Mouse (Mus musculus): ENCODE results near the gene C130050O18Rik.

The C130050O18Rik gene

DNA sequence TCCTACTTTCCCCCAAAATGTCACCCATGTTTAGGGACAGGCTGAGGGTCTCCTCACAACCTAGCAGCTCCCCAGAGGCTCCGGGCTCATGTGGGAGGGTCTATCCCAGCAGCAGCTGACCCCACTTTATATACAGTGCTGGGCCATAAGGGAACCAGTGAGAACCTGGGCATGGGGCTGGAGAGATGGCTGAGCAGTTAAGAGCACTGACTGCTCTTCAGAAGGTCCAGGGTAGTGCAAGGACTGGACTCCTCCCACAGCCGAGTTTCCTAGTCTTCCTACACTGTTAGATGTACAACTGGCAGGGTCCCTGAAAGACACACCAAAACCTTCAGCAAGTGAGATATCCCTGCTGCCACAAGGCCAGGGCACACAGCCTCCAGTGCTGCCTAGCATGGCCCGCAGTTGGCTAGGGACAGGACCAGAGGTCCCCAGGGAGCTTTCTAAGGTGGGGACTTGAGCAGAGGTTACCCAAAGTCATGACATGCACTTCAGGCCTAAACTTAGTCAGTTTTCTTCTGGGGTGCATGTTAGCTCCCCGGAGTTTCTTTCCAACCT is 7.6 kb upstream of the C130050O18Rik start:
- no peak for DNase-seq (ENCODE audit: low read depth)

DNA sequence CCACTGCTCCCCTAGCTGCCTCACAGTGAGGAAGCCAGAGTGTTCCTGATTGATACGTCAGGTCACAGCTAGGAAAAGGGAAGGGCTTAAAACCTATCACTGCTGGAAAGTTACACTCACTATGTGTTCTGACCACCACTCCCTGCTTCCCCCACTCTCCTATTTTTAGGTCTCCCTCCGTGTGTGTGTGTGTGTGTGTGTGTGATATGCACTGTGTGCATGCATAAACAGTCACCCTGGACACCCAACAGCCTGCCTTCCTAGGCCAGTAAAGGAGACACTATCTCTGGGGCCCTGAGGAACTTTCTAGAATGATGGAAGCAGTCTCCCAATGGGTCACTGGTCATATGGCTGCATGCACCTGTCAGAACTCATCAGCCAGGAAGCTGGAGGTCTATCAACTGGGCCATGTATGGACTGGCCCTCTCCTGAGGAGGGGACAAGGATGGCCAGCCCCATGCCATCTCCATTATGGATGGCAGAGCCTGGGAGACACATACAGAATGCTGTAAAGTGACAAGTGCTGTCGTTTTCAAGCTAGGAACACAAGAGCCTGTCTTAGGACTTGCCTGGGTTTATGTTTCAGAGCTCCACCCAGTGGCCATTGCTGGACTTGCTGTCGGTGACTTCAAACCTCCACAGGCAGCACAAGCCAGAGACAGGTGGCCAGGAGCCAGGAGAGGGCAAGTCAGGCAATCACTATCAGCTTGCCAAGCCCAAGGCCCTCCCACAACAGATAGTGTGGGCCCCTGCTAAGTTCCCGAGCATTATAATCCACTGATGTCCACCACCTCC is 6.9 kb upstream of the C130050O18Rik start:
- DNase-seq (ENCODE audit: low read depth): peak; percentile 94

DNA sequence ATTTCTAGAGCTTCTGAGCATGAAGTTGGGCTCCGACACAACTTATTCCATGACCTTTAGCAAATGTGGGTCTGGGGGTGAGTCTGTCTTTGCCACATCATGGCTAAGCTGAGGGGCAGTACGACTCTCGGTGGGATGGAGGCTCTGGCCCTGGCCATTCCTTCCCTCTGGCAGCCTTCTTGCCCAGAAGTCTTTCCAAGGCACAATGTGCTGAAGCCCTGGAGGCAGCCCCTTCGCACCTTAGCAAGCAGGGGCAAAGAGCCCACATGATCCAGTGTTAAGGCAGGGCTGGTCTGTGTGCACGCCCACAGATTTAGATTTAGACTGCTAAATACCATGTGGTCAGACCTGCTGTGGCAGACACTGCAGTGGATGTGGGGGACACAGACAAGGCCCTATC is 6.3 kb upstream of the C130050O18Rik start:
- DNase-seq (ENCODE audit: low read depth): no peak

DNA sequence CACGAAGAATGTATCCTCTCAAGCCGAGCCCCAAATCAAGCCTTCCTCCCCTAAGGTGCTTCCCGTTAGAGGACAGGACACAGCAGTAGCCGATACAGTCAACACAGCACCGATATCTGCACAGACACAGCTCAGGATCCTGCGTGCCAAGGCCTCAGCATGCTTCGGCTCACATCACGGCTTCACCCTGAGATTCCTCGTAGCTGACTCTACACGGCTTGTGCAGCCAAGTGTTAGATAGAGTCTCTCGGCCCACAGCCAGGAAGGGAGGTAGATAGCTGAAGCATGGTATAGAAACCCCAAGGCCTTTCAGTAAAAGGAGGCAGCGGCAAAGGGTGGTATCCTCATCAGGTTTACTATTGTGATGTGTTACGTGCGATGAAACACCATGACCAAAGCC is 5.1 kb upstream of the C130050O18Rik start:
- DNase-seq (ENCODE audit: low read depth): no peak

DNA sequence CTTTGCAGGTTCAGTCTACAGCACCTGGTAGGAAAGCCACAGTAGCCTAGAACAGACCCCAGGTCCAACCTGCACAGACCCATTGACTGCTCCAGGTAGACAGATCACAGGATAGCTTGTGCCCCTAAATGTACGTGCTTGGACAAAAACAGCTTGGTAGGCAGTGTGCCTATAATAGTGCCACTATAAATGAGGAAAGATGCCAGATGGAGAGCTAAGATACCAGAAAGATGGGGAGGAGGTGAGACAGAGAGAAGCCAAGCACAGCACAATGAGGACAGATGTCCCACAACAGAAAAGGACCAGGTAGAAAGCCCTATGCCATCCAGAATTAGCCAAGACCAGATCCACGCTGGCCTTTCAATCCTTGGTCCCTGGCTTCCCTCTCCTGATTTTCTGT is 3.0 kb upstream of the C130050O18Rik start:
- no peak for DNase-seq (ENCODE audit: low read depth)

DNA sequence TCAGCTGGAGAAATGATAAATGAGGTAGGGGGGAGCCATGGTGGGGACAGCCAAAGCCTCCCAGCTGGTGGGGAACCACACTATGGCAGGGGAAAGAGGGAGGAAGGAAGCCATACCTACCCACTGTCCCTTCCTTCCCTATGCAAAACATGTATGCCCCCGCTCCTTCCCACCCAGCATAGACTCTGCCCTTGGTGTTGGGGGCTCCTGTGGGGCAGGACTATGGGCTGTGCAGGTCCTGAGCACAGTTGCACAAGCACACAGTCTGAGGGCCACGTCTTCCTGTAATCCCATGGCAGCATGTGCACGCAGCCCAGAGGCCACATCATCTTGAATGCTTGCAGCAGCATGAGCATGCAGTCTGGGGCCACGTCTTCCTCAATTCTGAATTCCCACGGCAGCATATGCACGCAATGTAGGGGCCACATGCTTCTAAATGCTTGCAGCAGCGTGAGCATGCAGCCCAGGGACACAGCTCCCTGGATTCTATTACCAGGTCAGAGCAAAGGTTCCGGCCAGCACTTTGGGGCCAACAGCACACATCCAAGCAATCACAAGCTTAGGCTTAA is 1.3 kb upstream of the C130050O18Rik start:
- no peak for DNase-seq (ENCODE audit: low read depth)

DNA sequence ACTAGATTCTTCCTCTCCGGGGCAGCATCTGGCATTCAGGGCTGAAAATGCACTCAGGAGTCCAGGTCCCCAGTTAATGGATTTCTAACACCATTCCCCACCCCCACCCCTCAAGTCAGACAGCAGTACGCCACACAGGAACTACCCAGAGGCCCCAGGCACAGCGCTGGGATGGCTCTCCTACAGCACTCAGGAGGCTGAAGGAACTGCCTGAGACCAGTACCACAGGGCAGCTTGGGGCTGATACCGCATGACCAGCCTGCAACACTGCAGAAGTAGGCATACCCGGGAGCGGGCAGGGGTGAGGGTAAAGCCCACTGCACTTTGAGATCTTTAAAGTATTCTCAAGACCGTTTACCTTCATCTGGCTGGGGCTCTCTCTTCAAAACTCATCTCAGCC is 398 bp downstream of the C130050O18Rik start:
- DNase-seq (ENCODE audit: low read depth): no peak

DNA sequence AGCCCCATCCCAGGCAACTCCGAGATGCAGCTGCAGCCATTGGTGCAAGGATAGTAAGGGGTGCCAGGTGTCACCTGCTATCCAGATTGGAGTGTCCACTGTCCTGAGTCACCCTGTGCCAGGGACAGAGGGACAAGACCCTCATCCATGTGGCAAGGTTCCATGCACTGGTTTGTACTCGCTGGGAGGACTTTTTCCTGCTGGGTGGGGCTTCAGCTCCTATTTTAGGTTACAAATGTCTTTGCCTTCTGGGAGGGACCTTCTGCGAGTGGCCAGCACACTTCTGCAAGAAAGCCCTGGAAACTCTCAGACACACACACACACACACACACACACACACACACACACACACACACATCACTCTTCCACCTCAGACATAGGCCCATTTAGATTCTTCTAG is 873 bp downstream of the C130050O18Rik start:
- no peak for DNase-seq (ENCODE audit: low read depth)

DNA sequence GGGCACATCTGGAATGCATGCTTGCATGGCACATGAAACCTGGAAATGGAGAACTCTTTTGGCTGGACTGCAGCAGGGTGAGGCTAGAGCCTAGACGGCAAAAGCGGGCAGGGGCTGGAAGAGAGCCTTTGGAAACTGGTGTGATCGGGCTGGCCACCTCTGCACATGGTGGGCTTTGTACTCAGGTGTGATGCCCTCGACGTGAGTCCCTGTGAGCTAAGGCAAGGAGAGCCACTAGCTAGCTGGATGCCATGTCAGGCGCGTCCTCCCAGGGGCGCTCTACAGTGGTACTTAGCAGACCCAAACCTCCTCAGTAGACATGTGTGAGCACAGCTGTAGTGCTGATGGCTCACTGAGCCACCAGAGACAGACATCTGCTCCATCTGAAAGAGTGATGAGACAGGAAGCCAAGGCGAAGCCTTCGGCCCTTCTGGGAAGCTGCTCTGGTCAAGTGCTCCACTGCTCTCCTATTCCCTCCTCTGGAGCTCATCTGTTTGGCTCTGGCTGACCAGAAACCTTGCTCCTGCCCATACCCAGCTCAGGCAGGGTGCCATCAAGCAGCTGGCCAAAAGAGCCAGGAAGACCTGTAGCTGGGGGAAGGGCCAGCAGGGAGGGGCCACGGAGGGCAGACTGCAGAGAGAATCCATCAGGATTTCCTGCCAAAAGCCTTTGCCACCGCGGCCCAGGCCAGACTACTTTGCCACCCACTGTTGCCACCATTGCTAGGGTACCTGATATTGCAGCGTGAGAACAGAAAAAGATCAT is 2.2 kb downstream of the C130050O18Rik start:
- DNase-seq (ENCODE audit: low read depth): no peak

DNA sequence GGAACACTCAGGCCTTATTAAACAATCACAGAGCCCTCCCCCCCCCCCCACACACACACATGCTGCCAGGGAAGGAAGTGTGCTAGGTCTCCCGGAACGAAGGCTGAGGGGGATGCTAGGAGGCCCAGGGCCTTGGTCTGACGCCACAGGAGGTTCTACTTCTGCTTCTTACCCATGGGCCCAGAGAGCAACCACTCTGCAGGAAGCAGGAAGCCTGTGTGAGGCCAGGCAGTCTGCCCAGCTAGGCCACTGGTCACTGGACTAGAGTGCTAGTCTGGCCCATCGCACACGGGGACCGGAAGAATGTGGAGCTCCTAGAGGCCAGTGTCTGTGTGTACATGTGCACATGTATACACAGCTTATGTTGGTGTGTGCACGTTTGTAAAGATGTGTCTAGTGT is 3.4 kb downstream of the C130050O18Rik start:
- no peak for DNase-seq (ENCODE audit: low read depth)

DNA sequence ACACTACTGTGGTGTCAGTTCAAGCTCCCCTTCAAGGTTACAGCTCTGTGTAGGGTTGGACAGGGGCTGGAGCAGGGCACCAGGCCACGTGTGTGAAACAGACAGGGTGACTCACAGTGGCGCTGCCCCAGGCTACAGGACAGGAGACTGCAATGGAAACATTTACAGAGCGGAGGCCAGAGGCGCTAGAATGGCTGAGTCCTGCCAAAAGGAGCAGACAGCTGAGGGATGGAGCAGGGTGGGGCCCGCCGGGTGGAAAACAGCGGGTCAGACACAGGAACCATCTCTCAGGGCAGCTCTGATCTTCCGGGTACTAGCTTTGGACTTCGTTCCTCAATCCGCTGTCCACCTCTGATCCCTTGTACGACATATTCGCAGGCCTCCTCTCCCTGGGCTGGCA is 4.3 kb downstream of the C130050O18Rik start:
- peak; percentile 90 for DNase-seq (ENCODE audit: low read depth)

DNA sequence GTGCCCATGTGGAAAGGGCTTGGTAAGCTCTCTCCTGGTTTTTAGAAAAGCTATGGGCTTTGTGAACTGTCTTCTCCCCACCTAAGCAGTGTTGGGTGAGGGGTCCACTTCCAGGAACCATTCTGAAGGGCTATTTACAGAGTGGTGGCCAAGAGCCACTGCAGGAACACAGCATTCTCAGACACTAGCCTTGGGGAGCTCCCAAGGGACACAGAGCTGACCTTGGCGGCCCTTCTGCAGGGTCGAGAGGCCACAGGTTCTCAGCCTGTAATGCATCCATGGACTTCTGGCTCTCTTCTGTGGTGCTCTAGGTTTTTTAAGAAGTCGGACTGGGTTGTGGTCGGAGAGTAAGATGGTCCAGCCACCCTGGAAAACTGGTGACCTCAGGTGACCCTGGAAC is 5.0 kb downstream of the C130050O18Rik start:
- DNase-seq (ENCODE audit: low read depth): no peak

DNA sequence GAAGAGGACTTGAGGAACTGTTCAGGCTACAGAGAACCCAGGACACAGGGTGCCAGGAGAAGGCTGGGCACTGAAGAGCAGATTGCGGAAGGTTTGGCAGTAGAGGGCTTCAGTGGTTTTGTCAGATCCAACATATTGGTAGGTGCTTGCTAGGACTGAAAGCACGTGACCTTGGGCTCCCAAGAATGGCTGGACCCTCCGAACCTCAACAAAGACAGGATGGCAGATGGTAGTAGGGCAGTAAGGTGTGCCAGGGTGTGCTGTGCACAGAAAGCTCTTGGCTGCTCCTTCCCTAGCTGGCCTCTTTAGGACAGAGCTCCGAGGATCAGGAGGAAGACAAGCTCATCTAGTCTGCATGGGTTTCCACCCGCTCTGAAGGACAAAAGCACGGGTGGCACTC is 6.0 kb downstream of the C130050O18Rik start:
- DNase-seq (ENCODE audit: low read depth): no peak

DNA sequence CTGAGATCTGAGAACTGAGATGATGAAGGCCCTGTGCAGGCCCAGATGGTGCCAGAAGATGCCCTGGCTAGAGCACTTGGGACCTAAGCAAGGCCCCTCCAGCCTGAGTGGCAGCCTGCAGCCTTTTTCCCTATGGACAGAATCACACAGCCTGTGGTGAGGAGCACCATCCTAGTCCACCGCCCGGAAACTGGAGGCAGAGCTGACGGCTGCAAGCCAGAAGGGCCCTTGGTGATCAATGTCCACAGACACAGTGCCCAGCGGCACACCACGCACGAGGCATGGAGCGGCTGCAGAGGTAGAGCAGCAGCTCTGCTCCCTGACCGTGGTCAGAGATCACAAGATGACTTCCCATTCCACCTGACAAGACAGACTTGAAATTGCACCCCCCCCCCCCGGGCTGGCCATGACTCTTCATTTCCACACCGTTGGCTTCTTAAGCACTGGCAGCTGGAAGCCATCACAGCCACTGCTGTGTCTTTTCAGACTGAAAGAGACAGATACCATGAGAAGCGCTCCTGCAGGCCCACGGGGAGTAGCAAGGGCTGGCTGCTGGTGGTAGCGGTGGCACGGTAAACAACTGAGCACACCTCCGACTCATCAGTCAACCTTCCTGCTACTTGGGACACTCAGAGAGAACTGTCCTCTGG is 6.7 kb downstream of the C130050O18Rik start:
- DNase-seq (ENCODE audit: low read depth): no peak

DNA sequence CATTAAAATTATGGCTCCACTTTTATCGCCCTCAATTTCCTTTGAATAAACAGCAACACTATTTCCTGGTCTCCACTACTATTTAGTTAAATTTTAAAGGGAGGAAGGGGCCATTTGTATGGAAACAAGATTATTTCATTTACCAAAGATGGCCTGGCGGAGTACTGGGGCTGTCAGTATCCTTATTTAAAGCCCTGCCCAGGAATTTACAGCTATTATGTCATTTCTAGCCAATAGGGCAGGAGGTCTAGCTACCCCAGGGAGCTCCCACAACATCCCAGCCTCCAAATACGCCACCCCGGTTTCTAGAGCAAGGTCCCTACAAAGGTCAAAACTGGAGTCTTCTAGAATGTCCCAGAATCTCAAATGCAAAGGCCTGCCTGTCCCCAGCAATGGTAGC is 8.5 kb downstream of the C130050O18Rik start:
- no peak for DNase-seq (ENCODE audit: low read depth)

DNA sequence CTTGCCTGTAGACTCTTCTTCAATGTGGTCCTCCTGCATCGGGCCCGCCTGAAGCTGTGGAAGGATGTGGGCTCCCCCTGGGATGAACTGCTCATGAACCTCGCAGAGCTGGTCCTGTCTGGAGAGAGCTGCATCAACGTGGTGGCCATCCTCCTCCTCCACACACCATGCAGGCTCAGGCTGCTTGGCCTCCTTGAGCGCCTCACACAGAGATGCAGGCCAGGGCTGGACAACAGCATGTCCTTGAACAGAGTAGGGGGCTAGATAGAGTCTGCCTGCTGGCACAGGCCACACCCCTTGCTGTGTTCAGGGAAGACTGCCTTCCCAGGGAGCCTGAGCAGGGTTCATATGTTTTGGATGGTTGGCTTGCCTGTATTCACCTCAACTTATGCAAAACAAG is 9.9 kb downstream of the C130050O18Rik start:
- DNase-seq (ENCODE audit: low read depth): no peak

DNA sequence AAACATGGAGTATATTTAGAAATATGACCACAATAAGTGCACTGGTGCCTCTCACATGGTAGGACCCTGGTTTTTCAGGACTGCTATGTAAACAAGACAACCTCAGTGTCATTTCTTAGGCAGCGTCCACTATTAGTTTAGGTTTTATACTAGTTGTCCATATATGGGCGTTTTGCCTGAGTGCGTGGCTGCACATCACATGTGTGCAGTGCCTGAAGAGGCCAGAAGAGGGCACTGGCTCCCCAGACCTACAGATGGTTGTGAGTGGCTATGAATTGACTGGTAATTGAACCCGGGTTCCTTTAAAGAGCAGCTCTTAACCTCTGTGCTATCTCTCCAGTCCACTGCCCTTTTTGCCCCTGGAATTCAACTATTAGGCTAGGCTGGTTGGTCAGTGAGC is 11.9 kb downstream of the C130050O18Rik start:
- peak; percentile 46 for DNase-seq (ENCODE audit: low read depth)

DNA sequence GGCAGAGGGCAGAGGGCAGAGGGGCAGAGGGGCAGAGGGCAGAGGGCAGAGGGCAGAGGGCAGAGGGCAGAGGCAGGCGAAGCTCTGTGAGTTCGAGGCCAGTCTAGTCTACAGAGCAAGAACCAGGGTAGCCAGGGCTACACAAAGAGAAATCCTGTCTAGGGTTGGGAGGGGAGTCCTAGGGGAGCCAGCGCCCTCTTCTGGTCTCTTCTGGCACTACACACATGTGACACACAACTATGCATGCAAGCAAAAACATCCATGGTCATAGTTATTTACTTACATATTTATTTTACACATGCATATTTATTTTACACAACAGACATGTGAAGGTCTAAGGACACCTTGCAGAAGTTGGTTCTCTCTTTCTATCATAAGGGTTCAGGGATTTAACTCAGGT is 12.4 kb downstream of the C130050O18Rik start:
- DNase-seq (ENCODE audit: low read depth): no peak

DNA sequence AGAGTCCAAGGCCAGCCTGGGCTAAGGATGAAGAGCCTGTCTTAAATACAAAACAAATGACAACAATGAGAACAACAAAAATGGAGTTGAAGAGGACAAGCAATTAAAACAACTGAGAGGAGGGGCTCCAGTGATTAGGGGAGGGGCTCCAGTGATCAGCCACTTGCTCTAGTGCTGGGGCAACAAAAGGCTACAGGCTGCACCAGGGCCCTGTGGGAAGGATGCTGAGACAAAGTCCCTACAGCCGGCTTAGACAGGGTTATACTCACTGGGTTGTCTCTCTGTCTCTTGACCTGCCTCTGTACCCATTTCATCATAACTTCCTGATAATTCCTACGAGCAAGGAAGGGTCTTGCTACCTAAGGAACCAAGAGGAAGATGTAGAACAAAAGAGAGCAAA is 13.0 kb downstream of the C130050O18Rik start:
- DNase-seq (ENCODE audit: low read depth): no peak

DNA sequence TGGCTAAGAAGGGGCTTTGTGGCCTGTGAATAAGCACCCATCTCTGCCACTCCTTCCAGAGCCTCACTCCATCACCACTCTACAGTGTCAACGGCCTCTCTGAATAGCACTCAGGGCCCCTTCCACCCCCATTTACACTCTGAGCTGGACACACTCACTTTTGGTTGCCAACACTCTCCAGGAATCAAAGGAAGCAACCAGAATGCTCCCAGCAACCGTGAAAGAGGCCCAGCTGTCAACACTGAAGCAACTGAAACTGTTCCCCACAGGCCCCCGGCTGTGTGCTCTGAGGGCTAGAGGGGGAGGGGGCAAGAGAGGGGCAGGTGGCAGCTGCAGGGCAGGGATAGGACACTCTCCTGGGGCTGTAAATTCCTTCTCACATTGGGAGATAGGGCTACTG is 13.6 kb downstream of the C130050O18Rik start:
- DNase-seq (ENCODE audit: low read depth): no peak

DNA sequence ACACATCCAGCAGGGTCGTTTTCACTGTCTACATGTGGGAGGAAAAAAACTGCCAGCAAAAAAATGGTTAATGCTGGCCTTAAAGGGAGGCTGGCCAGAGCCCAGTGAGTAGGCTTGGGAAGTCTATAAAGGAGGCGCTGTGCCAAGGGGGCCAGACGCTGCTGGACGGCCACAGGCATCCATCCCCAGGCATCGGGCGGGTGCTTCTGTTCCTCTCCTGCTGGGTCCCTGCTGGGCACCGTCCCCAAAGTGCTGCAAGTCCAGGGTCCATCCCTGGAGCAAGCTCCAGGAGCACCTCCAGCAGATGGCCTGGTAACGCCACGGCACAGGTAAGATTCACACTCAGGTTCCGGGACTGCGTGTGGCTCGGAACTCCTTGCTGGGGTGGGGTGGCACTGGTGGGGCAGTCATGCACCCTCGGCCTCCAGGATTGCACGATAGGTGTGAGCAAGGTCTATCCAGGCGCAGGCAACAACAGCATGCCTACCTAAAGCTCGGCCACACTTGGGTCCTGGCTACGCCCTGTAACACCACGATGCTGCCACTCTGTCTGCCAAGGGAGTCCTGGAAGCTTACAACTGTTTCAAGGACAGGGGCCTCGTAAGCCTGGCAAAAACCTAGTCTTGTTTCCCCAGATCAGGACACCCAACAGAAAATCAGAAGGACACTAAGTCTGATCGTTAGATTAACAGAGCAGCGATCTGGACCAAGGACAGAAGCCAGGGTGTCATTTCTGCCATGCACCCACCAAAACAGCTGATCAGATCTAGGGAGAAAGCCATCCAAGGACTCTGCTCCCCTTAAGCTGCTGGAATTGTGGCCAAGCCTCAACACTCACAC is 18.2 kb downstream of the C130050O18Rik start, which contains the start of gene Gper1:
TSS of gene Gper1 (plus strand) at position 126 of the 840 bp plus-strand sequence.
- peak; percentile 76 for DNase-seq (ENCODE audit: low read depth)

Data from NIH3T3 (cell line).